Mouse (Mus musculus) midbrain, embryonic 15.5 days (tissue): ENCODE data around the gene Npr1. TPM values are rescaled to one million over a fixed set of nuclear protein-coding genes. Genes with fewer than 3 reads are reported as not detected.

ENCODE experiments used
- ATAC-seq: fragments of 200-750 bp; cut with Nextera tagmentation; replicated peaks from 2 replicates; pipeline ENCODE4 v1.8.0; 2017; ENCODE audit warnings: moderate TSS enrichment
- H3K27ac ChIP-seq: fragments of 300-500 bp; sonication (generic); 2 replicates; pipeline ENCODE4 v1.5.1; 2015; ENCODE audit warnings: mild to moderate bottlenecking, inconsistent platforms
- H3K27me3 ChIP-seq: fragments of 300-500 bp; sonication (generic); replicated peaks from 2 replicates; pipeline ENCODE4 v1.6.1; 2015; ENCODE audit warnings: inconsistent platforms
- H3K36me3 ChIP-seq: fragments of 300-500 bp; sonication (generic); replicated peaks from 2 replicates; pipeline ENCODE4 v1.6.1; 2015; ENCODE audit warnings: inconsistent platforms
- H3K4me1 ChIP-seq: fragments of 300-500 bp; sonication (generic); 2 replicates; pipeline ENCODE4 v1.6.1; 2015; ENCODE audit warnings: inconsistent platforms
- H3K4me2 ChIP-seq: fragments of 300-500 bp; sonication (generic); 2 replicates; pipeline ENCODE4 v1.6.1; 2015; ENCODE audit warnings: inconsistent platforms, mild to moderate bottlenecking, moderate library complexity
- H3K4me3 ChIP-seq: fragments of 300-500 bp; sonication (generic); 2 replicates; pipeline ENCODE4 v1.5.1; 2015; ENCODE audit warnings: mild to moderate bottlenecking, inconsistent platforms
- H3K9ac ChIP-seq: fragments of 300-500 bp; sonication (generic); 2 replicates; pipeline ENCODE4 v1.6.1; 2015; ENCODE audit warnings: mild to moderate bottlenecking, inconsistent platforms
- H3K9me3 ChIP-seq: fragments of 300-500 bp; sonication (generic); 2 replicates; pipeline ENCODE4 v1.6.1; 2016; ENCODE audit warnings: inconsistent platforms
- WGBS: fragments of 180-500 bp; shearing (Covaris S2); methylation state at CpG from one replicate; pipeline ENCODE4 v1.1.7; 2015; ENCODE audit warnings: mixed read lengths; 5-methylcytosine and 5-hydroxymethylcytosine counted together
- polyA plus RNA-seq: library from polyadenylated mRNA; unstranded; fragments of >200 nt; fragmentation: Nextera tagmentation; extraction: Ambion mirVana; gene quantifications from 2 replicates; pipeline ENCODE4 v1.2.1, GENCODE M21; 2015

The Npr1 gene
- polyA plus RNA-seq, 1 experiment from 2014 or later = 2.7 TPM

GRCm38 (mm10) chr3:90427574-90427973 is 38.1 kb downstream of the Npr1 start:
- Histone ChIP-seq H3K4me3 (no peak overlapping the region), H3K4me1 (peaks cover 25% of the 10 kb centered on the region), H3K36me3 (peaks cover 26% of the 10 kb centered on the region; the same call in 1 of the 2 replicates), H3K9ac (no peak overlapping the region), H3K4me2 (no peak overlapping the region), H3K27me3 (no peaks in the 10 kb centered on the region), H3K9me3 (no peaks in the 10 kb centered on the region), H3K27ac (no peak overlapping the region)
- WGBS = 40% methylated on average over 1 of the region's 1 CpGs
- ATAC-seq = no peak

- WGBS = 86% methylated on average over 2 of the region's 2 CpGs
- ATAC-seq = no peak
- H3K9ac ChIP-seq = no peak overlapping the region
- H3K27ac ChIP-seq = no peak overlapping the region
- peaks cover 37% of the 10 kb centered on the region; the same call in 1 of the 2 replicates for H3K36me3 ChIP-seq
- H3K4me2 ChIP-seq = no peak overlapping the region
- no peaks in the 10 kb centered on the region for H3K27me3 ChIP-seq
- no peaks in the 10 kb centered on the region for H3K9me3 ChIP-seq
- peaks cover 6% of the 10 kb centered on the region; the same call in 1 of the 2 replicates for H3K4me1 ChIP-seq
- H3K4me3 ChIP-seq = no peak overlapping the region
Observed at GRCm38 (mm10) chr3:90425499-90425898, 40.2 kb downstream of the Npr1 start.

GRCm38 (mm10) chr3:90423549-90423948 is 42.1 kb downstream of the Npr1 start:
- H3K36me3 ChIP-seq = peaks cover 51% of the 10 kb centered on the region; the same call in 1 of the 2 replicates
- no peak overlapping the region for H3K27ac ChIP-seq
- no peaks in the 10 kb centered on the region for H3K4me1 ChIP-seq
- no peaks in the 10 kb centered on the region for H3K9me3 ChIP-seq
- no peak for ATAC-seq
- H3K27me3 ChIP-seq = no peaks in the 10 kb centered on the region
- no peak overlapping the region for H3K4me2 ChIP-seq
- H3K4me3 ChIP-seq = no peak overlapping the region
- no peak overlapping the region for H3K9ac ChIP-seq

- no peaks in the 10 kb centered on the region for H3K9me3 ChIP-seq
- no peak overlapping the region for H3K4me2 ChIP-seq
- H3K27me3 ChIP-seq = no peaks in the 10 kb centered on the region
- 88% methylated on average over 6 of the region's 6 CpGs for WGBS
- H3K36me3 ChIP-seq = peaks cover 58% of the 10 kb centered on the region; the same call in 1 of the 2 replicates
- H3K27ac ChIP-seq = no peak overlapping the region
- no peak overlapping the region for H3K9ac ChIP-seq
- no peak for ATAC-seq
- no peaks in the 10 kb centered on the region for H3K4me1 ChIP-seq
- H3K4me3 ChIP-seq = no peak overlapping the region
Observed at GRCm38 (mm10) chr3:90420696-90421095, 45.0 kb downstream of the Npr1 start.

- ATAC-seq = no peak
- Histone ChIP-seq H3K36me3 (peaks cover 49% of the 10 kb centered on the region), H3K27ac (no peak overlapping the region), H3K9ac (no peak overlapping the region), H3K4me2 (no peak overlapping the region), H3K27me3 (no peaks in the 10 kb centered on the region), H3K4me1 (no peaks in the 10 kb centered on the region), H3K4me3 (no peak overlapping the region), H3K9me3 (no peaks in the 10 kb centered on the region)
- 77% methylated on average over 3 of the region's 3 CpGs for WGBS
Observed at GRCm38 (mm10) chr3:90413011-90413396, 52.7 kb downstream of the Npr1 start.

- H3K9ac ChIP-seq = no peak overlapping the region
- no peaks in the 10 kb centered on the region for H3K27me3 ChIP-seq
- H3K27ac ChIP-seq = no peak overlapping the region
- peaks cover 49% of the 10 kb centered on the region for H3K36me3 ChIP-seq
- WGBS = 55% methylated on average over 5 of the region's 5 CpGs
- H3K4me1 ChIP-seq = no peaks in the 10 kb centered on the region
- no peak overlapping the region for H3K4me3 ChIP-seq
- no peak overlapping the region for H3K4me2 ChIP-seq
- ATAC-seq = no peak; the same call in 1 of the 2 replicates
- H3K9me3 ChIP-seq = no peaks in the 10 kb centered on the region
Observed at GRCm38 (mm10) chr3:90412312-90413010, 53.2 kb downstream of the Npr1 start.

- no peak for ATAC-seq
- no peak overlapping the region for H3K4me2 ChIP-seq
- no peak overlapping the region for H3K4me3 ChIP-seq
- no peaks in the 10 kb centered on the region for H3K4me1 ChIP-seq
- no peak overlapping the region for H3K27ac ChIP-seq
- H3K36me3 ChIP-seq = peaks cover 54% of the 10 kb centered on the region
- no peaks in the 10 kb centered on the region for H3K27me3 ChIP-seq
- no peak overlapping the region for H3K9ac ChIP-seq
- 90% methylated on average over 3 of the region's 3 CpGs for WGBS
- no peaks in the 10 kb centered on the region for H3K9me3 ChIP-seq
Observed at GRCm38 (mm10) chr3:90408721-90409120, 56.9 kb downstream of the Npr1 start.

GRCm38 (mm10) chr3:90406414-90406813 is 59.3 kb downstream of the Npr1 start:
- no peak for ATAC-seq
- Histone ChIP-seq H3K27me3 (no peaks in the 10 kb centered on the region), H3K4me1 (no peaks in the 10 kb centered on the region), H3K9ac (no peak overlapping the region), H3K9me3 (no peaks in the 10 kb centered on the region), H3K4me2 (no peak overlapping the region), H3K36me3 (peaks cover 74% of the 10 kb centered on the region), H3K4me3 (no peak overlapping the region), H3K27ac (no peak overlapping the region)
- 100% methylated on average over 5 of the region's 5 CpGs for WGBS

GRCm38 (mm10) chr3:90404609-90405008 is 61.1 kb downstream of the Npr1 start:
- no peak for ATAC-seq
- no peaks in the 10 kb centered on the region for H3K9me3 ChIP-seq
- no peak overlapping the region for H3K4me3 ChIP-seq
- H3K27ac ChIP-seq = no peak overlapping the region
- H3K4me1 ChIP-seq = no peaks in the 10 kb centered on the region
- no peak overlapping the region for H3K9ac ChIP-seq
- WGBS = 92% methylated on average over 4 of the region's 4 CpGs
- no peaks in the 10 kb centered on the region for H3K27me3 ChIP-seq
- peaks cover 79% of the 10 kb centered on the region for H3K36me3 ChIP-seq
- H3K4me2 ChIP-seq = no peak overlapping the region

GRCm38 (mm10) chr3:90404121-90404520 is 61.5 kb downstream of the Npr1 start:
- Histone ChIP-seq H3K27ac (no peak overlapping the region), H3K4me1 (no peaks in the 10 kb centered on the region), H3K27me3 (no peaks in the 10 kb centered on the region), H3K9ac (no peak overlapping the region), H3K4me3 (no peak overlapping the region), H3K9me3 (no peaks in the 10 kb centered on the region), H3K36me3 (peaks cover 77% of the 10 kb centered on the region), H3K4me2 (no peak overlapping the region)
- WGBS = 85% methylated on average over 3 of the region's 3 CpGs
- no peak for ATAC-seq

GRCm38 (mm10) chr3:90400993-90401392 is 64.7 kb downstream of the Npr1 start:
- peaks cover 56% of the 10 kb centered on the region for H3K36me3 ChIP-seq
- ATAC-seq = no peak
- H3K9ac ChIP-seq = no peak overlapping the region
- H3K4me3 ChIP-seq = no peak overlapping the region
- H3K4me2 ChIP-seq = no peak overlapping the region
- no peaks in the 10 kb centered on the region for H3K9me3 ChIP-seq
- H3K27me3 ChIP-seq = no peaks in the 10 kb centered on the region
- H3K4me1 ChIP-seq = no peaks in the 10 kb centered on the region
- no peak overlapping the region for H3K27ac ChIP-seq
- WGBS = 79% methylated on average over 4 of the region's 4 CpGs
